ENCODE assay signal across 23 mouse cellular contexts in genomic region chr5:69512203-69512602, GRCm38 (mm10). TPM values are rescaled to one million over a fixed set of nuclear protein-coding genes. Genes with fewer than 3 reads are reported as not detected.
DNase-seq lines count a peak whose midpoint lies in the region; ATAC-seq and TF ChIP-seq lines count a peak whose summit lies in the region.
"Had no signal": no experiment of that assay in that cellular context is flagged by ENCODE, and none has a peak within 500 bp of the region (broad histone marks: within the 10 kb centered on the region; RNA-seq: fewer than 3 reads in every experiment).

No protein-coding gene starts in this region.

- 59% methylated on average over 4 of the region's 4 CpGs for WGBS in embryonic facial prominence, embryonic 11.5 days
- WGBS in embryonic facial prominence, embryonic 10.5 days = 57% methylated on average over 4 of the region's 4 CpGs
- 35% methylated on average over 4 of the region's 4 CpGs for WGBS in kidney, embryonic 15.5 days
- WGBS in kidney, adult 2 months = 34% methylated on average over 4 of the region's 4 CpGs

- DNase-seq in embryonic facial prominence, embryonic 11.5 days (ENCODE audit: low spot score) = peak; percentile 1
- no peak for DNase-seq in embryonic facial prominence, embryonic 10.5 days (ENCODE audit: low spot score)
- no peak for DNase-seq in kidney, adult 2 months
- peak; percentile 5 for DNase-seq in retina, embryonic 14.5 days (ENCODE audit: low spot score)
- DNase-seq in retina, postnatal 1 day = no peak
- DNase-seq in spleen, adult 18-20 months = no peak
- DNase-seq: adrenal gland, postnatal 25 days; cerebellum, adult 11 months; cerebellum, adult 18-20 months; cerebellum, adult 8-10 months; cerebellum, adult 9-11 months; cerebellum, postnatal 14 days; cerebellum, postnatal 36 days had no signal

- H3K9me3 ChIP-seq in embryonic facial prominence, embryonic 11.5 days (replicated peaks; ENCODE audit: control insufficient read depth, low read length) = no peaks in the 10 kb centered on the region
- H3K9me3 ChIP-seq in embryonic facial prominence, embryonic 10.5 days = no peaks in the 10 kb centered on the region
- H3K9me3 ChIP-seq in kidney, embryonic 15.5 days (replicated peaks) = no peaks in the 10 kb centered on the region
- H3K9me3 ChIP-seq: embryonic facial prominence, embryonic 13.5 days; embryonic facial prominence, embryonic 15.5 days; forebrain, embryonic 10.5 days; forebrain, embryonic 12.5 days had no signal

- no peaks in the 10 kb centered on the region for H3K4me1 ChIP-seq in embryonic facial prominence, embryonic 11.5 days (ENCODE audit: control insufficient read depth, insufficient read depth, low read length)
- no peaks in the 10 kb centered on the region for H3K4me1 ChIP-seq in embryonic facial prominence, embryonic 10.5 days
- H3K4me1 ChIP-seq in kidney, embryonic 15.5 days = no peaks in the 10 kb centered on the region
- H3K4me1 ChIP-seq in kidney, adult 2 months (ENCODE audit: control insufficient read depth, insufficient read depth, low read length) = no peaks in the 10 kb centered on the region
- H3K4me1 ChIP-seq: embryonic facial prominence, embryonic 13.5 days; embryonic facial prominence, embryonic 15.5 days; forebrain, embryonic 10.5 days; forebrain, embryonic 12.5 days had no signal

- H3K36me3 ChIP-seq in embryonic facial prominence, embryonic 11.5 days (replicated peaks; ENCODE audit: control insufficient read depth, insufficient read depth, low read depth, low read length) = no peaks in the 10 kb centered on the region
- H3K36me3 ChIP-seq in embryonic facial prominence, embryonic 10.5 days (replicated peaks) = no peaks in the 10 kb centered on the region
- no peaks in the 10 kb centered on the region for H3K36me3 ChIP-seq in kidney, embryonic 15.5 days
- no peaks in the 10 kb centered on the region for H3K36me3 ChIP-seq in kidney, adult 2 months (ENCODE audit: control insufficient read depth, insufficient read depth, low read length)
- H3K36me3 ChIP-seq: embryonic facial prominence, embryonic 13.5 days; embryonic facial prominence, embryonic 15.5 days; forebrain, embryonic 10.5 days; forebrain, embryonic 12.5 days had no signal

- TF ChIP-seq POLR2A in kidney, adult 2 months (IDR thresholded peaks at IDR 0.05; ENCODE audit: low read depth, low read length) = no peak

- no peaks in the 10 kb centered on the region for H3K27me3 ChIP-seq in embryonic facial prominence, embryonic 11.5 days (ENCODE audit: control insufficient read depth, insufficient read depth, low read length)
- no peaks in the 10 kb centered on the region for H3K27me3 ChIP-seq in embryonic facial prominence, embryonic 10.5 days (replicated peaks; ENCODE audit: low read depth, poor library complexity, severe bottlenecking)
- H3K27me3 ChIP-seq in kidney, embryonic 15.5 days = no peaks in the 10 kb centered on the region
- no peaks in the 10 kb centered on the region for H3K27me3 ChIP-seq in kidney, adult 2 months (replicated peaks; ENCODE audit: control insufficient read depth, insufficient read depth, low read length)
- H3K27me3 ChIP-seq: embryonic facial prominence, embryonic 13.5 days; embryonic facial prominence, embryonic 15.5 days; forebrain, embryonic 12.5 days had no signal

- no peak overlapping the region for H3K9ac ChIP-seq in embryonic facial prominence, embryonic 11.5 days (replicated peaks; ENCODE audit: low read length)
- H3K9ac ChIP-seq in kidney, embryonic 15.5 days = no peak overlapping the region
- H3K9ac ChIP-seq: embryonic facial prominence, embryonic 13.5 days; embryonic facial prominence, embryonic 15.5 days; forebrain, embryonic 12.5 days had no signal

- H3K4me2 ChIP-seq in embryonic facial prominence, embryonic 11.5 days (ENCODE audit: low read depth, low read length) = no peak overlapping the region
- no peak overlapping the region for H3K4me2 ChIP-seq in kidney, embryonic 15.5 days
- H3K4me2 ChIP-seq: embryonic facial prominence, embryonic 13.5 days; embryonic facial prominence, embryonic 15.5 days; forebrain, embryonic 12.5 days had no signal

- no peak overlapping the region for H3K27ac ChIP-seq in embryonic facial prominence, embryonic 11.5 days (replicated peaks; ENCODE audit: low read depth, low read length)
- H3K27ac ChIP-seq in embryonic facial prominence, embryonic 10.5 days (replicated peaks) = no peak overlapping the region
- H3K27ac ChIP-seq in kidney, embryonic 15.5 days = no peak overlapping the region
- no peak overlapping the region for H3K27ac ChIP-seq in kidney, adult 2 months (ENCODE audit: insufficient read depth, low read depth, low read length)
- H3K27ac ChIP-seq: embryonic facial prominence, embryonic 13.5 days; embryonic facial prominence, embryonic 15.5 days; forebrain, embryonic 10.5 days; forebrain, embryonic 12.5 days had no signal

- TF ChIP-seq CTCF in kidney, adult 2 months (conservative IDR thresholded peaks at IDR 0.05; ENCODE audit: insufficient read depth, insufficient read length, low read depth, low read length) = no peak

- ATAC-seq in embryonic facial prominence, embryonic 11.5 days (replicated peaks; ENCODE audit: insufficient number of reproducible peaks, low FRiP score, low TSS enrichment, low read depth) = no peak
- 0 out of 2 replicates have a peak, but pooled peaks have one; percentile 60 for ATAC-seq in kidney, embryonic 15.5 days (replicated peaks; ENCODE audit: low FRiP score)
- ATAC-seq: forebrain, embryonic 14.5 days; forebrain, embryonic 16.5 days had no signal

- no peak overlapping the region for H3K4me3 ChIP-seq in embryonic facial prominence, embryonic 11.5 days (ENCODE audit: low read depth, low read length)
- H3K4me3 ChIP-seq in embryonic facial prominence, embryonic 10.5 days = no peak overlapping the region
- no peak overlapping the region for H3K4me3 ChIP-seq in kidney, embryonic 15.5 days (replicated peaks)
- no peak overlapping the region for H3K4me3 ChIP-seq in kidney, adult 2 months (ENCODE audit: insufficient read depth, low read depth, low read length)
- H3K4me3 ChIP-seq: embryonic facial prominence, embryonic 13.5 days; embryonic facial prominence, embryonic 15.5 days; erythroblast, embryonic 14.5 days; forebrain, embryonic 10.5 days; forebrain, embryonic 12.5 days had no signal

RNA-seq across cellular contexts. Expression of gene Yipf7, which starts 30.2 kb away (rescaled TPM):
- polyA plus RNA-seq in embryonic facial prominence, embryonic 11.5 days (2014; fragmentation: Nextera tagmentation; extraction: Ambion mirVana) = not detected in 2 replicates
- not detected in 2 replicates for polyA plus RNA-seq in embryonic facial prominence, embryonic 10.5 days (2016; fragmentation: Nextera tagmentation; extraction: Ambion mirVana)
- polyA plus RNA-seq in kidney, embryonic 15.5 days (2015; fragmentation: Nextera tagmentation; extraction: Ambion mirVana) = 0.15 TPM in 1 of 2 replicates, not detected in the other
- 2.1 TPM in 1 of 2 replicates, not detected in the other for polyA plus RNA-seq in kidney, adult 2 months (2012; rRNA removed)
- polyA plus RNA-seq: adrenal gland, adult 2 months; C2C12; embryonic facial prominence, embryonic 13.5 days; embryonic facial prominence, embryonic 15.5 days; erythroblast, embryonic 14.5 days; forebrain, embryonic 10.5 days; forebrain, embryonic 12.5 days; forebrain, embryonic 14.5 days; forebrain, embryonic 16.5 days had no signal

RNA-seq across cellular contexts. Expression of gene Guf1, which starts 44.5 kb away (rescaled TPM):
- 46.8 and 49.2 TPM in 2 replicates for polyA plus RNA-seq in embryonic facial prominence, embryonic 11.5 days (2014; fragmentation: Nextera tagmentation; extraction: Ambion mirVana)
- 48.4 and 49.5 TPM in 2 replicates for polyA plus RNA-seq in embryonic facial prominence, embryonic 10.5 days (2016; fragmentation: Nextera tagmentation; extraction: Ambion mirVana)
- 48.3 and 50.2 TPM in 2 replicates for polyA plus RNA-seq in kidney, embryonic 15.5 days (2015; fragmentation: Nextera tagmentation; extraction: Ambion mirVana)
- polyA plus RNA-seq in kidney, adult 2 months (2012; rRNA removed) = 6.6 and 6.9 TPM in 2 replicates

Comparison
In these comparisons a context has a peak if more than half of its experiments do, and no peak if none do; other contexts are left out.
1. DNase-seq: peak in embryonic facial prominence, embryonic 11.5 days (single experiment) and retina, embryonic 14.5 days (single experiment); none in embryonic facial prominence, embryonic 10.5 days (single experiment), kidney, adult 2 months (single experiment), retina, postnatal 1 day (single experiment) and spleen, adult 18-20 months (0 of 2).